Mouse (Mus musculus) small intestine, adult 2 months (tissue): Measurements from ENCODE around the gene Flnb.

ENCODE experiments used
- CTCF ChIP-seq: fragments of 200-500 bp; IDR thresholded peaks from 2 replicates; pipeline ENCODE4 v1.5.1; 2012; ENCODE audit warnings: low read depth, mild to moderate bottlenecking, control low read depth, inconsistent platforms, low read length, moderate library complexity, mixed read lengths; ENCODE audit not compliant: insufficient replicate concordance, insufficient read length; ENCODE audit errors: extremely low read depth
- POLR2A ChIP-seq: fragments of 200-500 bp; IDR thresholded peaks from 2 replicates; pipeline ENCODE4 v1.6.1; 2012; ENCODE audit warnings: low read depth, mild to moderate bottlenecking, control low read depth, inconsistent platforms, low read length, moderate library complexity

GRCm38 (mm10) chr14:7961714-7962113 lies 144.0 kb downstream of the Flnb start:
- no peak for TF ChIP-seq POLR2A
- TF ChIP-seq CTCF, result no peak
